Mouse (Mus musculus) gastrocnemius, postnatal 25 days (tissue): Measurements from ENCODE around the gene Retreg1. TPM values are rescaled to one million over a fixed set of nuclear protein-coding genes. Genes with fewer than 3 reads are reported as not detected.
A peak's percentile ranks its signal among the peaks of the same experiment; 100 is the strongest.

Experiments used
- DNase-seq: peaks from one replicate; pipeline ENCODE4 v3.0.0; 2022
- total RNA-seq, 2 experiments: library from RNA; stranded (reverse); gene quantifications; 1 replicate in 1 of 2; 2 replicates in 1 of 2; pipeline ENCODE4 v1.2.3; 2021

Retreg1 gene
- total RNA-seq, 2 experiments from 2014 or later: 77.9 to 145 TPM

- DNase-seq: no peak
These were observed 37.2 kb downstream of the Retreg1 start for GRCm38 (mm10) chr15:25880192-25880591.

- DNase-seq: no peak
These were observed 39.0 kb downstream of the Retreg1 start for GRCm38 (mm10) chr15:25882002-25882401.

DNA sequence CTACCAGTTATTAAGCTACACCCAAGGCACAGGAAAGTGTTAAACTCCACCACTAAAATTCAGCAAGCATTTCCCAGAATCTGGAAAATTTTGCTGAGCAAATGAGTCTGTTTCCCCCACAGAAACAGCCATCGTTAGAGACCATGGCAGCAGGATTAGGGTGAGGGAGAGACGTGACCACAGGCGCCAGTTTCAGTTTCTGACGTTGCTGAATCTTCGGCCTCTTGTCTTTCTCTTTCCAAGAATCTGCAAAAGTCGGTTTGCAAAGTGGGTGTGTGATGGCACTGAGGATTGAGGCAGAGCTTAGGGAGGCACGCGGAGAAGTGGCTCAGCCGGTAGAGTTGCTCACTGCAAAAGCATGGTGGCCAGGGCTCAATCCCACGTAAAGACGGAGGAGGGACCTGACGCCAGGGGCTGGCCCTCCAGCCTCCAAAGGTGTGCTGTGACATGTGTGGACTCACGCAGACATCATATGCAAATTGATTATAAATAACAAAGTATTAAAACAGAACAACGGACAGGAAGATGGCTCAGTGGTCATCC is 41.5 kb downstream of the Retreg1 start:
- DNase-seq: no peak

DNA sequence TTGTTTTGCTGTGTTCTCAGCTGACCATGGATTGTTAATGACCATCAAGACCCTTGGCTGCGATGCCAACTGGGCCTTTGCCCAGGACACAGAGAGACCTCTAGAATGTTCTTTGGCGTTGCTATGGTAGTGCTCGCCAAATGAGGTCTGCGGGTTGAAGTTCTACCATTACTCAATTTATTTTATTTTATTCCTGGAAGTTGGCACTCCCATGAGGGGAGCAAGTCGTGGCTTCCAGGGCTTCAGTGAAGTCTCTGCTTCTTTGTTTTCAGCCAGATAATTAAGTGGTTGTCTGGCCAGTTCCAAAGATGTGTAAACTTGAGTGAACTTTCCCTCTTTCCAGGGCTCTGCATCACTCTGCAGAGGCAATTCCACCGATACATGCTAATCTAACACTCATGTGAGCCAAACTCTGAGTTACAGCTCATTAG is 43.6 kb downstream of the Retreg1 start:
- DNase-seq: peak; percentile 76

DNA sequence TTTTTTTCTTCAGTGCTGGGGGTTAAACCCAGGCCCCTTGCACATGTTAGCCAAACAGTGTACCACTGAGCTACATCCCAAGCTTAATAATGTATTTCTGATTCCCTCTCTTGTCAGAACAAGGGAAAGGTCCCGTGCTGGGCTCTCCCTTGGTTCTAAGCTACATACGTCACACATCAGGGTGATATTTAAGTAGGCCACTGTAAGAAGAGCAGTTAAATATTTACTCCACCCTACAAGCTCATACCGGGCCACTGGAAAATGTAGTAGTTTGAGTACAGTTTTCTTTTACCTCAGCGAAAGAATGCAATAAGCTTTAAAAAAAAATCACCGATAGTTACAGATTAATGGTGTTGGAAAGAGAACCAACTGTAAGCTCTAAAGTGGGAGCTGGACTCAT is 46.9 kb downstream of the Retreg1 start:
- no peak for DNase-seq

DNA sequence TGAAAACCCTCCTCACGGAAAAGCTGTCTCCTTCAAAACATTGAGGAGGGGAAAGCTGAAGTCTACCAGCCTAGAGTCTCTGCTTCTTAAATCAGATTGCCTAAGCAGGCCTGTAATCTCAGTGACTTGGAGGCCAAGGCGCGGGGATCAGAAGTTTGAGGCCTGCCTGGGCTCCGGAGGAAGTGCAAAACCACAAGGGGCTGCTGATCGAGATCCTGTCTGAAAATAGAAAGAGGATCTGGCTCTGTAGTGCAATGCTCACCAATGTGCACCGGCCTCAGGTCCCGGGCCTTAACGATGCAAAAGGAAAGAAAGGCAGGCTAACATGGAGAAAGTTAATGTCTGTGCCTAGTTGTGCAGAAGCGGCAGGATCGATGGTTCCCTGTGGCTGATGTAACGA is 48.6 kb downstream of the Retreg1 start:
- no peak for DNase-seq

- no peak for DNase-seq
These were observed 50.3 kb downstream of the Retreg1 start for GRCm38 (mm10) chr15:25893327-25893726.

DNA sequence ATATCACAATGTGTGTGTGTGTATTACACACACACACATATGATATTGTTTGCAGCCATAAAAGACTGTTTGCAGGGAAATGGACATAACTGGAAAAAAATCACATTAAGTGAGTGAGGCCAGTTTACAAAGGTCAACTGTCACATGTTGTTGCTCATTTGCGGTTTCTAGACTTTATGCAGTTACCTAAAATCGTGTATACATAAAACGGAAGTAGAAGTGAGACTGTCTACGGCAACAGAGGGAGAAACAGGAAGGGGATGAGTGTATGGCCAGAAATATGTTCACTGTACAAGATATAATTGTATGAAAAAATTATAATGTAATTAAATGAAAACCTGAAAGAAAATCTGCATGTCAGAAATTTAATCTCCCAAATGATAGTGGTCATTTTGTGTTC is 53.8 kb downstream of the Retreg1 start:
- DNase-seq: no peak

DNA sequence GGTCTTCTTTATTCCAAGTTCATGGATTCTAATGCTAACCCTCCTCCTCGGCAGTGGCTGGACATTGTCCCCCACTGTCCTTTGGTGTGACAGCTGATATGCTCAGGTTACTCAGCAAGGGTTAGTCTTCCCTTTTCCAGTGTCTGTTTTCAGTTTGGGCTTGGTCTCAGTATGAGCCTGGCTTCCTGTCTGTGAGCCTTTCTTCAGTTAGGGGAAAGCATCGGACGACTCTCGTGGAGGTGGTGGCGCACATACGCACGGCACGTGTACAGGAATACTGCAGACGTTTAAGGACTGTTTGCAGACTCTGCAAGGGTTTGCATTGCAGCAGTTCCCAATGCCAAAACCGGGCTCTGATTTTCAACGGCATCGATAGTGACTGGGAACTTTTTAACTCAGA is 54.6 kb downstream of the Retreg1 start:
- DNase-seq: no peak

GRCm38 (mm10) chr15:25899021-25899420 is 56.0 kb downstream of the Retreg1 start:
- DNase-seq: no peak

GRCm38 (mm10) chr15:25900540-25900939 is 57.6 kb downstream of the Retreg1 start:
- peak; percentile 63 for DNase-seq

GRCm38 (mm10) chr15:25902931-25903615 is 60.1 kb downstream of the Retreg1 start:
- DNase-seq: no peak

DNA sequence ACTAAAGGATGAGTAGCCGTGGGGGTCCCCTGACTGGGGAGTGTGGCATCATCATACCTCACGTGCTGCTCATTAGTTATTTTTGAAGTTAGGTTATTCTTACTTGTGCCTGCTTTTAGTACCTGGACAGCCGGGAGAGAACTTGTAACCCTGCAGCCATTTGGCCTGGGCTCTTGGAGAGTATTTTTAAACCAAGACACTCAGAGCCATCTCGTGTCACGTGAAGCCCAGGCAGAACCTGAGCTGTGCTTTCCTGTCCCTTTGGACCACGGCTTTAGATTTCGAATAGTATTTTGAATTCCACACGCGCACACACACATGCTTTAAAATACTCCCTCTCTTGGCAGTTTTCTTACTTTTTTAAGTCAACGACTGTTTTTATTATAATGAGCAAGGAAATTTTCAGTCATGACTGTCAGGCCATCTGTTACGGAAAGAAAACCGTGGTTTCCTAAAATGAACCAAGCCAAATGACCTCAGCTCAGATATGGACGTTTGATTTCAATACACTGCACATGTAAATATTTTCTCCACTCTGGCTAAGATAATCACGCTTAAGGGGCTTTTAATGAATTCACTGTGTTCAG is 61.5 kb downstream of the Retreg1 start:
- DNase-seq: peak; percentile 48

GRCm38 (mm10) chr15:25909783-25910494 is 67.0 kb downstream of the Retreg1 start:
- no peak for DNase-seq

GRCm38 (mm10) chr15:25910495-25910865 is 67.5 kb downstream of the Retreg1 start:
- no peak for DNase-seq

GRCm38 (mm10) chr15:25910924-25911323 is 67.9 kb downstream of the Retreg1 start:
- DNase-seq: no peak

DNA sequence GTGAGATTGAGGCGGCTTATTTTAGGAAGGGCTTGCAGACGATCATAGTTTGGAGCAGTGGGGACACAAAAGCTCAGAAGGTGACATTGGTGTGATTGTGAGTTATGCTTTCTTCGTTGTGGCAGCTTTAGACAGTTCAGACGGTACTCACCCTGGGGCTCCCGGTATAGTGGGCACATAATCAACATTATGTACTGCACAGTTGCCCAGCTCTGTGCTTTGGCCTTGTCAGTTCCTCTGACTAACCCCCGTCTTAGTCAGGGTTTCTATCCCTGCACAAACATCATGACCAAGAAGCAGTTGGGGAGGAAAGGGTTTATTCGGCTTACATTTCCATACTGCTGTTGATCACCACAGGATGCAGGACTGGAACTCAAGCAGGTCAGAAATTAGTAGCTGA is 69.9 kb downstream of the Retreg1 start:
- DNase-seq: no peak

DNA sequence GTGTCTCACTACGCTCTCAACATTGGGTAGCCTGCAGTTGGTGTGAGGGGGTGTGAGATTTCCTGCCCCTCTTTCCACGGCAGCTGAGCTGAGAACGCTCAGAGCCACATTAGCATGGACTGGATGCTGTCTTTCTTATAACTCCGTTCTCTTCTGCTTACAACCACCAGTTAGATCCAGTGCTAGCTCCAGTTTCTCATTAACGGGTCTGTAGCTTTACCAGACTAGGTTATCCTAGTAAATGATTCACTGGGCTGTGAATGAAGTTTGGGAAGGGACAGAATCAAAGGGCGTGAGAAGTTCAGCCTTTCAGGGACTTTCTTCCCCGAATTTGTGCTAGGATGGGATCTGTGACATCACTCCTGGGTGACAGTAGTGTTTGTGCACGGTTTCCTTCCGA is 70.7 kb downstream of the Retreg1 start:
- no peak for DNase-seq

- no peak for DNase-seq
These were observed 71.2 kb downstream of the Retreg1 start for GRCm38 (mm10) chr15:25914160-25914559.

- DNase-seq: peak; percentile 81
These were observed 72.0 kb downstream of the Retreg1 start for GRCm38 (mm10) chr15:25915013-25915412.

- peak; percentile 41 for DNase-seq
These were observed 72.7 kb downstream of the Retreg1 start for GRCm38 (mm10) chr15:25915574-25916205.

- DNase-seq: no peak
These were observed 73.3 kb downstream of the Retreg1 start for GRCm38 (mm10) chr15:25916252-25916651.

DNA sequence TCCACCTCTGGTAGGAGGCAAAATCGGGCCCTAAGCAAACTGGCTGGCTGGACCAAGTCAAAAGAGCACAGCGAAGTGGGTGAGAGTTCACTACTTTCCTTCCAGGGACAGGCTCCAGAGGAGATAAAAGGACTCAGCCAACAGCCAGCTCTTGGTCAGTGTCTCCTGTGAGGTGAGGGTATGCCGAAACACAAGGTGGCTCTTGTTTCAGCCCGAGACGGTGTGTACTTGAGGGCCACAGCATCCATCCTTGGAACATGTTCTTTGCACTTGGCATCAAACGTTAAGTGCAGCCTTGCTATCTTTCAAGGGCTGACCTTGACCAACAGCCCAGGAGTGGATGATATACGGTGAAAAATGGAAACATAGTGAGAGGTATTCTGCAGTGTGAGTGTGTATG is 75.7 kb downstream of the Retreg1 start:
- no peak for DNase-seq
